ENCODE assay signal across 21 mouse cellular contexts in the genomic region with DNA sequence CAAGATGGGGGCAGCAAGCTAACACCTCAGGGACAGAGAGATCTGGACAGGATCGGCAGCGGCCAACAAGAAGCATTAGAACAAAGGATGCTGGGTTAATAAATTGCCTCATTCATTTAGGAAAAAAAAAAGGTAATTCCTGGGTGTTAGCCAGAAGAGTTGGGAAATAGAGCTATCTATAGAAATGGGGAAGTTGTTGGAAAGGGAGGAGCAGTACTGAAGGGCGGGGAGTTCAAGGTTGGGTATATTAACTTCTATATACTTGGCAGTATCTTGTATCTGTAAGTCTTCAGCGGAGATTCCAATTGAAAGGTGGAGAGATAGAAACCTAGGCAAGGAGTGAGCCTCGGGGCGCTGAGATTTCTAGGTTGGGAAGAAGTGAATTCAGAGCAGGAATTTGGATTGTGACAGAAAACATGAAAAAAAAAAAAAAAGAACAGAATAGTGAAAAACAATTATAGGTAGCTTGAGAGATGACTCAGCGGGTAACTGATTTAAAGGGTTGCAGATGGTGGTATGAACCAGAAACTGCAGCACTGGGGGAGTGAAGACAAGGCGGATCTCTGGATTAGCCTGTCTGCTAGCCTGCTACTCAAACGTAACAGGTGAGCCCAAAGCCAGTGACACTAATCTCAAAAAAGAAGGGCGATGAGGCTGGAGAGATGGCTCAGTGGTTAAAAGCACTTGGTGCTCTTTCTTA. TPM values are rescaled to one million over a fixed set of nuclear protein-coding genes. Genes with fewer than 3 reads are reported as not detected.
A peak's percentile ranks its signal among the peaks of the same experiment; 100 is the strongest.
DNase-seq lines count a peak whose midpoint lies in the region; ATAC-seq and TF ChIP-seq lines count a peak whose summit lies in the region.
"Had no signal": no experiment of that assay in that cellular context is flagged by ENCODE, and none has a peak within 500 bp of the region (broad histone marks: within the 10 kb centered on the region; RNA-seq: fewer than 3 reads in every experiment).

No protein-coding gene starts in this region.

- ATAC-seq in liver, embryonic 16.5 days (ENCODE audit: low read depth): no peak; the same call in 1 of the 2 replicates
- peak; percentile 83 for ATAC-seq in common myeloid progenitor, adult 5-6 weeks (replicated peaks; ENCODE audit: low read depth, poor library complexity, severe bottlenecking)
- peak; percentile 64; the same call in 1 of the 2 replicates for ATAC-seq in neutrophil, adult 5-6 weeks (ENCODE audit: extremely low read depth, insufficient number of reproducible peaks, low FRiP score, poor library complexity, severe bottlenecking)
- ATAC-seq: activated CD4-positive, CD25-positive, alpha-beta regulatory T cell, adult 4 months; inflammation-experienced regulatory T-cells, adult 6 months; midbrain, embryonic 16.5 days had no signal

- H3K4me2 ChIP-seq in liver, embryonic 16.5 days (ENCODE audit: low read depth, low read length): no peak overlapping the region
- H3K4me2 ChIP-seq: hindbrain, embryonic 12.5 days had no signal

- no peaks in the 10 kb centered on the region for H3K79me3 ChIP-seq in C2C12 (ENCODE audit: low read depth)

- DNase-seq in liver: no peak
- DNase-seq in spleen, postnatal 4 days (ENCODE audit: low spot score in 2 of 2): no peak
- no peak for DNase-seq in urinary bladder, adult 18-20 months (ENCODE audit: low spot score in 2 of 2)
- DNase-seq: adrenal gland, postnatal 14 days; B cell, adult 2 months; cerebellum, adult 18-20 months; cerebellum, postnatal 25 days; gastrocnemius, postnatal 36 days; kidney, postnatal 36 days; left cerebral cortex, postnatal 4 days; lung, adult 18-20 months; retina, postnatal 1 day; thymus, postnatal 25 days had no signal

- H3ac ChIP-seq in C2C12 (ENCODE audit: control insufficient read depth, insufficient read length, low read depth): no peak overlapping the region

- H3K4me3 ChIP-seq in liver, embryonic 16.5 days (ENCODE audit: low read depth, low read length): no peak overlapping the region
- H3K4me3 ChIP-seq in C2C12 (ENCODE audit: insufficient read depth, poor library complexity, severe bottlenecking): no peak overlapping the region
- H3K4me3 ChIP-seq: hindbrain, embryonic 12.5 days had no signal

- 70% methylated on average over 10 of the region's 10 CpGs for WGBS in liver, embryonic 16.5 days (ENCODE audit: insufficient replicate concordance)

- H3K36me3 ChIP-seq in liver, embryonic 16.5 days (ENCODE audit: control insufficient read depth, insufficient read depth): no peaks in the 10 kb centered on the region
- H3K36me3 ChIP-seq in C2C12 (ENCODE audit: control insufficient read depth, insufficient read depth): no peaks in the 10 kb centered on the region
- H3K36me3 ChIP-seq: hindbrain, embryonic 12.5 days had no signal

- peaks cover 17% of the 10 kb centered on the region for H3K4me1 ChIP-seq in liver, embryonic 16.5 days (ENCODE audit: control insufficient read depth, low read depth, low read length)
- H3K4me1 ChIP-seq: hindbrain, embryonic 12.5 days had no signal

- no peak overlapping the region for H3K9ac ChIP-seq in liver, embryonic 16.5 days (ENCODE audit: low read depth, low read length)
- H3K9ac ChIP-seq: hindbrain, embryonic 12.5 days had no signal

- H3K9me3 ChIP-seq in liver, embryonic 16.5 days (replicated peaks; ENCODE audit: control insufficient read depth, low read length): no peaks in the 10 kb centered on the region
- H3K9me3 ChIP-seq: hindbrain, embryonic 12.5 days had no signal

- no peaks in the 10 kb centered on the region for H3K27me3 ChIP-seq in liver, embryonic 16.5 days (ENCODE audit: control insufficient read depth, insufficient read depth, low read depth, low read length)
- H3K27me3 ChIP-seq in C2C12 (ENCODE audit: control insufficient read depth, insufficient read depth, insufficient read length): no peaks in the 10 kb centered on the region
- H3K27me3 ChIP-seq: hindbrain, embryonic 12.5 days had no signal

- no peak for TF ChIP-seq CTCF in C2C12 (IDR thresholded peaks at IDR 0.05; ENCODE audit: control insufficient read depth, insufficient read depth, insufficient read length)

- 0 out of 2 replicates have a peak overlapping the region, but pooled peaks have one; percentile 7 for H3K27ac ChIP-seq in liver, embryonic 16.5 days (ENCODE audit: low read length)
- H3K27ac ChIP-seq: hindbrain, embryonic 12.5 days had no signal

- no peaks in the 10 kb centered on the region for H3K79me2 ChIP-seq in C2C12 (ENCODE audit: control insufficient read depth, insufficient read depth)

TF ChIP-seq in C2C12, 6 proteins besides CTCF, POLR2A, EP300 and RAD21:
- no peak for TF ChIP-seq MYOG (IDR thresholded peaks at IDR 0.05; ENCODE audit: control insufficient read depth, extremely low read depth, insufficient read length)
- TF ChIP-seq MAX (IDR thresholded peaks at IDR 0.05): no peak
- TF ChIP-seq FOSL1 (IDR thresholded peaks at IDR 0.05; ENCODE audit: insufficient read depth, low read length, poor library complexity, severe bottlenecking): no peak
- peak; percentile 10 for TF ChIP-seq CEBPB (IDR thresholded peaks at IDR 0.05; ENCODE audit: low read depth)
- no peak for TF ChIP-seq USF1 (IDR thresholded peaks at IDR 0.05; ENCODE audit: low read depth)
- no peak for TF ChIP-seq MYOD1 (IDR thresholded peaks at IDR 0.05; ENCODE audit: control insufficient read depth, insufficient read length, low read depth)

RNA-seq across cellular contexts. Expression of gene Frrs1, which starts 14.2 kb away (rescaled TPM):
- 44.2 and 51.8 TPM in 2 replicates for polyA plus RNA-seq in liver, embryonic 16.5 days (2015; fragmentation: Nextera tagmentation; extraction: Ambion mirVana)
- polyA plus RNA-seq in C2C12 (2012; fragmentation: generic; extraction: Trizol): 13.1 TPM
- 43.7 and 47.0 TPM in 2 replicates for total RNA-seq in common myeloid progenitor, adult 5-6 weeks (2017)
- 8.6 and 10.8 TPM in 2 replicates for total RNA-seq in neutrophil, adult 5-6 weeks (2017)

RNA-seq across cellular contexts. Expression of gene Agl, which starts 37.1 kb away (rescaled TPM):
- polyA plus RNA-seq in liver, embryonic 16.5 days (2015; fragmentation: Nextera tagmentation; extraction: Ambion mirVana): 14.3 and 19.6 TPM in 2 replicates
- polyA plus RNA-seq in C2C12 (2012; fragmentation: generic; extraction: Trizol): 8.7 TPM
- 7.5 and 10.9 TPM in 2 replicates for total RNA-seq in common myeloid progenitor, adult 5-6 weeks (2017)
- 13.9 and 17.3 TPM in 2 replicates for total RNA-seq in neutrophil, adult 5-6 weeks (2017)
